Mouse (Mus musculus) B cell, adult (primary cell): ENCODE measurements around the gene Hmgn3. TPM values are rescaled to one million over a fixed set of nuclear protein-coding genes. Genes with fewer than 3 reads are reported as not detected.

Experiments used
- total RNA-seq: library from RNA; stranded (reverse); gene quantifications from 4 replicates; pipeline ENCODE4 v1.2.4, GENCODE M21; 2023; ENCODE audit not compliant: inconsistent age

The Hmgn3 gene
- 21.4 to 33.4 TPM (median 26.9 TPM) in 4 replicates for total RNA-seq

GRCm38 (mm10) chr9:83146446-83147188, at the start of gene Hmgn3:
Gene Hmgn3, minus strand, starts transcription at chr9:83146685.

Other genes with a start within 250 kb of the Hmgn3 start
- 226 to 259 TPM (median 230 TPM) in 4 replicates for gene Phip, start 171.2 kb downstream of the Hmgn3 start, total RNA-seq